Mouse (Mus musculus) cerebellum, adult 11 months (tissue): ENCODE measurements around the gene Slc1a5.

Source experiments
- DNase-seq: peaks from one replicate; pipeline ENCODE4 v3.0.0; 2022

The Slc1a5 gene

DNA sequence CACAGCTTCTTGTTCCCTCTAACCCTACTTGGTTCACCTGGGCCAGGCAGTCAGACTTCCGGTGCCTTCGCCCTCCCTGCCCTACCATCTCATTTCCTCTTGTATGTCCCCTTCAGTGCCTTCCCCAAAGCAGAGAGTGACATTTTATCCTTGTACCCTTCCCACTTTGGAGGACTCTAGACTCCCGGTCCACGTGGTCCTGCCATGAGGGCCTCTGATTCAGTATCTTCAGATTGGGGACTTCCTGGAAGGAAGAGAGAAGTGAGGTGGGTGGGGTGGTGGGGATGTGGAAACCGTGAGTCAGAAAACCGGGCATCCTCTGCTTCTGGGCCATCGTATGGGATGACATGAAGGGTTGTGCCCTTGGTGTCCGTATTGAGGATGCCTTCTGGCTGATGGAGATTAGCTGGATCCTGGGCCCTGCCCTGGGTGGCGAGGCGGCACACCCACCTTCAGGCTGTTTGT is 2.1 kb downstream of the Slc1a5 start:
- DNase-seq, result no peak

GRCm38 (mm10) chr7:16783758-16784415 is 2.7 kb downstream of the Slc1a5 start:
- DNase-seq, result no peak

DNA sequence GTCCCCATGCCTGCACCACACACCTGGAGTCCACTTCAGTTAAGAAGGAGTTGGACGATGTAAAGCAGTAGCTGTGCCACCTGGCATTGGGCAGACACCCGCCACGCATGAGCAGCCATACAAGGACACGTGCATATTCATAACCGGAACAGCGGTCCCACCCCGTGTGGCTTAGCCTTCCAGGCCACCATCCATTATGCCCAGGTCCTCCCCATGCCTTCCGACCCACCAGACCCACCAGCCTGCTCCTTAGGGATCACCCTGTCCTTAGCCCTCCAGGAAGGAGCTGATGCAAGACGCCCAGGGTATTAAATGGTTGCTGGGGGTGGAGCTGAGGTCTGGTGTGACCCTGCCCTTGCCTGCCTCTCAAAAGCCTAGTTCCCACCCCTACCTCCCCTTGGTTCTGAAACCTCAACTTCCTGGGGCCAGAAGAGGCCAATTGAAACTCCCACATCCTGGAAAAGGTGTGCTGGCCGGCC is 3.4 kb downstream of the Slc1a5 start:
- DNase-seq, result no peak

DNA sequence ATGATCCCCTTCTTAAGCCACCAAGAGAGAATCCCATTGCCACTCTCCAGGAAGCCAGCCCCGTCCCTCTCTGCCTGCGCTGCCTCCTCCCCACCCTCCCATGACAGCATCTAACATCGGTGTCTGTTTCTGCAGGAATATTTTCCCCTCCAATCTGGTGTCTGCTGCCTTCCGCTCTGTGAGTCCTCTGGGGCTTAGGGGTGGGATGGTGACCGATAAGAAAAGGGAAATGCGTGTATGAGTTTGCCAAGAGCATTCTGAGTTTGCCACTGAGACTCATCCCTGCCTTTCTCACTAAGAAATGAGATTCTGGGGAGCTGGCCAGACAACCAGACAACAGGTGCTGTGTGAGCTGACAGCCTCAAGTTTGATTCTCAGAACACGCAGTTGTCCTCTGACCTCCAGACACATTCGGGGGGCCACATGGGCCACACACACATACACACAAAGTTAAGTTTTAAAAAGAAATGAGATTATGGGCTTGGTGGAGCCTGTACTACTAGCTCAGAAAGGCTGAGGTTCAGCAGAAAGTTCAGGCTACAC is 4.5 kb downstream of the Slc1a5 start:
- no peak for DNase-seq

DNA sequence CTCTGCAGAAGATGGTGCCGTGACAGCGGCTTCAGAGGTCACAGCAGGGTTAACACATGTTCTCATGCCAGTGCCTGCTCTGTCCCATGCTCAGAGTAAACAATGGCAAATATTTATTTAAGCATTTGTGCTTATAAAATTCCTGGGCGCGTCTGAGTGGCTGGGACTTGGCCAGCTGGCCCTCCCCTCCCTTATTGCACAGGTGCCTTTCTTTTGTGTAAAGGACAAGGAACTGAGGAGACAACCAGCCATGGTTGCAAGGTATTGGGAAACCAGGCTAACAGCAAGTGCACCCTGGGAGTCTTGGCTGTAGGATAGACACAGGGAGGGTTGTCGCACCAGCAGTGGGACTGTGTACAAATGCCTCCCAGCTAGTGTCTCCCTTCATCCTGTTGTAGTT is 11.2 kb downstream of the Slc1a5 start:
- no peak for DNase-seq

DNA sequence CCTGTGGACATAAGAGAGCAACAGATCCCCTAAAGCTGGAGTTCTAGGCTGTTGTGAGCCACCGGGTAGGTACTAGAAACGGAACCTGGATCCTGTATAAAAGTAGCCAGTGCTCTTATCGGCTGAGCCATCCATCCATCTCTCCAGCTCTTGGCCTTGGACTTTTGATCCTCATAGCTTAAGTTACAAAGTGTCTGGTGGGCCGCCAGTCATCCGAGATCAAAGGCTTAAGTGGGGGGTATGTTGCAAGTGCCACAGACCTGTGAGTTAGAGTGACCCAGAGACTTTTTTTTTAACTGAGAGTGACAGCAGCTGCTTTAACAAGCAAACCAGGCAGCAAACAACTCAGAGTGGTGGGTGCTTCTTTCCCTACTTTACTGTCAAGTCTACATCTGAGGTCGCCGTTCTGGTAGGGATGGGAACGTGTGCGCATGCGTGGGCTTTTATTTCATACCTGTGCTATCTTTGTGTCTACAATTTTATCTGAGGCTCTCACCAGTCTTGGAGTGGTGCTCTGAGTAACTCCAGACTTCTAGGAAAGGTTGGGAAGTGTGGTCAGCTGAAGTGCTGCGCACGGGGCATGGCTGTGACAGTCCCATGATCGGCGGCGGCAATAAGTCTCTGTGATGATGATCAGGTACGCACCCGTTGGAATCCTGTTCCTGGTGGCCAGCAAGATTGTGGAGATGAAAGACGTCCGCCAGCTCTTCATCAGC is 12.0 kb downstream of the Slc1a5 start:
- DNase-seq, result no peak

DNA sequence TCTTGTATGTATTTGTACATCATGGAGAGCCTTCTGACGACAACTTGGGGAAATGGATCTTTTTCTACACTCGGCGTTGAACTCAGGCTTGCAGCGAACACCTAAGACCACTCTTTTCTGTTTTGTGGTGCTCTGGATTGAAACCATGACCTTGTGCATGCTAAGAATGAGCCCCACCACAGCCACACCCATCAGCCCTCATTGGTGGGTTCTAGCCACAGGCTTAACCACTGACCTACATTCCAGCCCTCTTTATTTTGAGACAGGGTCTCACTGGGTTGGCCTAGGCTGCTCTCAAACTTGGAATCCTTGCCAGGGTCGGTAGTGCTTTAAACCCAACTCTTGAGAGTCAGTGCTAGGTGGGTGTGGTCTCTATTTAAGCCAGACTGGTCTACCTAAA is 13.7 kb downstream of the Slc1a5 start:
- no peak for DNase-seq

DNA sequence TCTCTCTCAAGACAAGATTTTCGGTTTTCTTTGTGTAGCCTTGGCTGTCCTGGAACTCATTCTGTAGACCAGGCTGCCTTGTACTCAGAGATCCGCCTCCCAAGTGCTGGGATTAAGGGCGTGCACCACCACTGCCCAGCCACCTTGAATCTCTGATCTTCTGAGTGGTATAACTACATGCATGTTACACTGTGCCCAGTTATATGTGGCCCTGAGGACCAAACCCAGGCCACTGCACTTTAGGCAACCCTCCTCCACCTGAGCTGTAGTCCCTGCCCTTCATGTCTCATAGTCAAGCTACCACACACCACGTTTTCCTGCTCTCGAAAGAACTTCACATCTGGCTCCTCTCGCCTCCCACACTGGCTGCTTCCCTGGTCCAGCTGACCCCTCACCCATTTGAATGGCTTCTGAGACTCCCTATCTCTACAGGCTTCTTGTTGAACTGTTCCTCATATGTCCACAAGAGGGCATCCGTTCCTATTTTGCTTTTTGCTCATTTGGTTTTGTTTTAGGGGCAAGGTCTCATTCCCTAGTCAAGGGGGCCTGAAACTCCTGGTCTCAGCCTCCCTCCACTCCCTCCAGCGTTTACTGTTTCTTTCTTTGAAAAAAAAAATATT is 23.4 kb downstream of the Slc1a5 start:
- no peak for DNase-seq

GRCm38 (mm10) chr7:16807936-16808335 is 26.8 kb downstream of the Slc1a5 start:
- DNase-seq, result no peak

- DNase-seq, result no peak
These were observed 27.5 kb downstream of the Slc1a5 start for GRCm38 (mm10) chr7:16808647-16809046.

- DNase-seq, result peak; percentile 69
These were observed 28.6 kb downstream of the Slc1a5 start for GRCm38 (mm10) chr7:16809739-16810138.

DNA sequence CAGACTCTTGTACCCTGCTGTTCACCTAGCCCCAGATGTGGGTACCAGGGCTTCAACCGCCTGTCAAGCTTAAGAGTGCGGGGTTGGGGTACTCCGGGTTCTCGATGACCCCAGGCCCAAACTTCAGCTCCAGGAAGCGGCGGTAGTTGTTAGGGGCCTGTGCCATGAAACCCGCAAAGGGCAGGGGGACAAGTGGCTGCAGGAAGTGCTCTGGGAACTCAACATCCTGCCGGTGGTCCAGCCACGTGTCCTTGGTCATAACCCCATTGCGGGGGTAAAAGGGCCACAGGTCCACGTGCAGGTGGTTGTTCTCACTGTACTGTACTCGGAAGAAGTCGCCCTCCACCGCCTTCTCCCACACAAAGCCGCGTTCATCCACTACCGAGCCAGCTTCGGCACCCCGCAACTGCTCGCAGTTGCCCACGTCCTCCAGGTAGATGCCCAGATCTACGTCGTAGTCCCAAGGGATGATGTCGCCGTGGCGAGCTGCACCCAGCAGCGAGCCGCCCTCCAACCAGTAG is 29.3 kb downstream of the Slc1a5 start:
- DNase-seq, result no peak

DNA sequence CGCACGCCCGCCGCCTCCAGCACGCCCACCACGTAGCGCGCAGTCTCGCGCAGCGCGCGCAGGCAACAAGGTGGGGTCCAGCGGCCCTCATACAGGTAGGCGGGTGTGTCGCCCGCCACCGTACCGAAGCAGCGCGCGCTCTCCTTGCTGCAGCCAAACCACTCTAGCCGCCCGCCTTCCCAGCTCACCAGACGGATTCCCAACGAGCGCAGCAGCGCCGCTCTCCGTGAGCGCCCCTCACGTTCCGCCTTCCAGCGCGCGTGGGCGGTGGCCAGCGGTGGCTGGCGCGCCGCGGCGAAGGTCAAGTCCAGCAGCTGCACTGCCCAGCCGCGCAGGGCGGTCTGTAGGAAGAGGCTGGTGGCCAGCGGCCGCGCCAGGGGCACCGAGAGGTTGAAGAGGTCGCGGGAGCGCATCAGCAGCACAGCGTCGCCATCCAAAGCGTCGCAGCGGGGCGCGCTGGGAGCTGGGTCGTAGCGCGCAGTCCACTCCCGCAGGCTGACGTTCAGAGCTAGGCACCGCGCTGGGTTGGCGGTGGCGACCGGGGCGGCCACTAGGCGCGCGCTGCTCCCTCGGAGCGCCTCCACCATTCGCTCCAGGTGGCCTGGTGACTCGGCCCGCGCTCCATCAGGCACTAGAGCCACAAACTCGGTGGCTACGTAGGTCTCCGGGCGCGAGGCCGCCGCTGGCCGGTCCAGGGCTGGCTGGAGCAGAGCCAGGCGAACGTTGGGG is 29.9 kb downstream of the Slc1a5 start:
- peak; percentile 59 for DNase-seq

GRCm38 (mm10) chr7:16811649-16812070 is 30.5 kb downstream of the Slc1a5 start:
- no peak for DNase-seq

- no peak for DNase-seq
These were observed 31.4 kb downstream of the Slc1a5 start for GRCm38 (mm10) chr7:16812505-16812904.

DNA sequence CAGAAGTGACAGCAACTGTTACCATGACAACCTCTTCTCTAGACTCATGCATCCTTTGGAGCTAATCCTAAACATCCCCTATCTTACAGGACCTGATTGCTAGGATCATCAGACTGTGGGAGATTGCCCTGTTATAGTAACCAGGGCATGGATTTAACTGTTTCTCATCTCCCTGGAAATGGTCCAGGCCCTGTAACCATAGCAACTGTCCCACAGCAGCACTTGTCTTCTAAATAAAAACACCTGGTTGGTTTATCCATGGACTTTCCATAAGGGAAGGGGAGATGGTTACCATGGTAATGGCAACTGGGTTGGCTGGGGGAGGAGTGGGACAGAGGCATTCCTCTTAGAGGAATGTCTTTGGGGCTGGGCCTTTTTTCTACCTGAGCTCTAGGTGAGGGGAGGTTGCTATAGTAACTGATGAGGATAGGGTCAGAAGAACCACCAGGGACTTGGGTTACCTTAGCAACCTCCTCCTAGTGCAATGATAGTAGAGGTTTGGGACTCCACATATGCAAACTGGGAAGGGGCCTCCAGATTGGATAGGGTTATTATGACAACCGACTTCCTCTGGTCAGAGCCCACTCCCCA is 34.3 kb downstream of the Slc1a5 start, which contains the start of gene Strn4:
Strn4 (plus strand) TSS at position 539 of the 591 bp plus-strand sequence.
- peak; percentile 42 for DNase-seq

DNA sequence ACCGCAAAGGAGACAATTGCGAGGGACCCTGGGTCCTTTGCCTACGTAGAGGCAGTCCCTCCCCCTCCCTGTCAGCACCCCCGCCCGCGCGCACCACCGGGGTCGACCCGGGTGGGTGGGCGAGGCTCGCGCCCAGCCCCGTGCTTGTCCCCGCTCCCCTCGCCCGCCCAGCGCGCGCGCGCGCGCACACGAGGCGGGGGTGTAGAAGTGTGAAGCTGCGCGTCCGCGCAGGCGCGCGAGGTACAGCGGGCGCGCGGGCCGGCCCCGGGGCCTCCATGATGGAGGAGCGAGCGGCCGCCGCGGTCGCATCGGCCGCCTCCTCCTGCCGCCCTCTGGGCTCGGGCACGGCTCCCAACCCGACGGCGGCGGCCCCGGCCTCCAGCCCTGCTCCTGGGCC is 34.9 kb downstream of the Slc1a5 start:
- peak; percentile 80 for DNase-seq

GRCm38 (mm10) chr7:16816475-16817122 is 35.5 kb downstream of the Slc1a5 start, which contains the start of gene Fkrp:
Fkrp (minus strand) TSS chr7:16816732.
- DNase-seq, result peak; percentile 58

DNA sequence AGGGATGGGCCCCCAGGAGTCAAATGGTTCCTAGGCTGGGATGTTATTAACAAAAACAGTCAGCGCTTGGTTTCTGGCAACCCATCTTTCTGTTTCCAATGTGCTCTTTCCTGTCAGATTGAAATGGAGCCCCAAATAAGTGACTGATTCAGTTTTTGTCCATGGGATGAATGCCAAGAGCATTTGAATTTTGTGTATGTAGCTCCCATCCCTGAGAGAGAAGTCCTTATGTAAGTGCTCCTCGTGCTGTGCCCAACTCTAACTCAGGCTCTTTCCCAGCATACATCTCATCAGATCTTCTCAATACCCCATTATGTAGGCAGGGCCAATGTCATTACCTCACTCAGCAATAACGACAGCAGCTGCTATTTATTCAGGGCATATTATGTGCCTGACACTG is 36.6 kb downstream of the Slc1a5 start:
- DNase-seq, result no peak

DNA sequence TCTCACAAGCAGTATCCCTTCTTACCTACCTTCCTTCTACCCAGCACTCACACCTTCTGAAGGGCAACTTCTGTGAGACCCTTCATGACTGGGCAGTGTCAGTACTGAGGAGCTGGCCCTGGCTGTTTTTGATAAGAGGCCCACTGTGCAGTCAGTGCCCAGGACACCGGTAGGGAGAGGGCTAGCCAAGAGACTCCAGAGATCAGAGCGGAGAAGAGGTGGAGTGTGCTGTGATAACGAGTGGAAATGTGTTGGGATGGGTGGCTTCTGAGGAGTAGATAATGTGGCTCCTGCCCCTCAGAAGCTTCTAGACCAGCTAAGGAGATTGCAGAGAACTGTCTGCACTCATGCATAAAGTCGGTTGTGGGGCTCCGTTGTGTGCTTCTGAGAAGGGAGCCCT is 38.7 kb downstream of the Slc1a5 start:
- DNase-seq, result no peak

- no peak for DNase-seq
These were observed 39.2 kb downstream of the Slc1a5 start for GRCm38 (mm10) chr7:16820271-16820763.
